Mouse (Mus musculus): ENCODE data around the gene Gm13271.

DNA sequence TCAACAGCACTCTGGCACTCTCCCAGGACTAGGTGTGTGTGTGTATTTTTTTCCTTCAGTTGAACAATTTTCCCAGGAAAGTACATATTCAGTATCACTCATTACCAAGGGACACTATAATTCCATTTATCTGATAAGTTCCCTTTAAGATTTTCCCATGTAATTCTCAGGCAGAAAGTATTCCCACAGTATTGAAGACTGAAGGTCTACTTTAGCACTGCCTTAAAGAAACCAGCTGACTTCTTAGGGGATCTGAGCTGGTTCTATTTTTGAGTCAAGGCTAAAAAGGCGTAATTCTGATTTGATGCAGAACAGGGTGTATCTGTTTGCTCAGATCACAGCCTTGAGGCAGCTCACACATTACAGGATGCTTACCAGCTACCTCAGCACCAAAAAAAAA lies 36.0 kb upstream of the Gm13271 start:
- no peak for TF ChIP-seq CTCF (IDR thresholded peaks at IDR 0.05; ENCODE audit: extremely low read depth, insufficient read length, insufficient replicate concordance, low read depth, low read length)
- TF ChIP-seq POLR2A (IDR thresholded peaks at IDR 0.05; ENCODE audit: low read depth, low read length) = no peak
